Mouse (Mus musculus) testis, adult 2 months (tissue): ENCODE results near the gene Olfr768.

Experiments used
- CTCF ChIP-seq: fragments of 200-500 bp; IDR thresholded peaks from 2 replicates; pipeline ENCODE4 v1.5.1; 2012; ENCODE audit warnings: low read depth, mild to moderate bottlenecking, inconsistent platforms, low read length, moderate library complexity; ENCODE audit not compliant: control insufficient read depth, insufficient read depth, insufficient replicate concordance
- POLR2A ChIP-seq: fragments of 200-500 bp; IDR thresholded peaks from 2 replicates; pipeline ENCODE4 v1.6.1; 2012; ENCODE audit warnings: low read depth, mild to moderate bottlenecking, inconsistent platforms, low read length, moderate library complexity; ENCODE audit not compliant: control insufficient read depth

DNA sequence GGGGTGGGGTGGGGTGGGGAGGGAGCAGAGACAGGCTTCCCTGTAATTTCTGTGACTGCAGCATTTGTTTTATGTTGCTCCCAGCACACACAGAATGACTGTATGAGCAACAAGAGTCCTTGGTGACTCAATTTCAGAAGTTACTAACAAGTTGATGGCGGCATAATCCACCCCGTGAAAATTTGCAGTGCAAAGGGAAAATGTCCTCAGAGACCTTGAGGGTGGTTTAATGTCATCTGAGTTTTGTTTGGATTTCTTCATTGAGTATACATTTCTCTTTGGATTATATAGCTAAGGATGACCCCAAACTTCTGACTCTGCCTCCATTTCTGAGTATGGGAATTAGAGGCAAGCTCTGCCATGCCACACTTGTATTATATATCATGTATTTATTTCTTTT is 18.6 kb upstream of the Olfr768 start, which contains the start of gene Olfr769:
- TF ChIP-seq POLR2A (no peak), CTCF (no peak)
